Mouse (Mus musculus): ENCODE measurements around the gene Lix1.

DNA sequence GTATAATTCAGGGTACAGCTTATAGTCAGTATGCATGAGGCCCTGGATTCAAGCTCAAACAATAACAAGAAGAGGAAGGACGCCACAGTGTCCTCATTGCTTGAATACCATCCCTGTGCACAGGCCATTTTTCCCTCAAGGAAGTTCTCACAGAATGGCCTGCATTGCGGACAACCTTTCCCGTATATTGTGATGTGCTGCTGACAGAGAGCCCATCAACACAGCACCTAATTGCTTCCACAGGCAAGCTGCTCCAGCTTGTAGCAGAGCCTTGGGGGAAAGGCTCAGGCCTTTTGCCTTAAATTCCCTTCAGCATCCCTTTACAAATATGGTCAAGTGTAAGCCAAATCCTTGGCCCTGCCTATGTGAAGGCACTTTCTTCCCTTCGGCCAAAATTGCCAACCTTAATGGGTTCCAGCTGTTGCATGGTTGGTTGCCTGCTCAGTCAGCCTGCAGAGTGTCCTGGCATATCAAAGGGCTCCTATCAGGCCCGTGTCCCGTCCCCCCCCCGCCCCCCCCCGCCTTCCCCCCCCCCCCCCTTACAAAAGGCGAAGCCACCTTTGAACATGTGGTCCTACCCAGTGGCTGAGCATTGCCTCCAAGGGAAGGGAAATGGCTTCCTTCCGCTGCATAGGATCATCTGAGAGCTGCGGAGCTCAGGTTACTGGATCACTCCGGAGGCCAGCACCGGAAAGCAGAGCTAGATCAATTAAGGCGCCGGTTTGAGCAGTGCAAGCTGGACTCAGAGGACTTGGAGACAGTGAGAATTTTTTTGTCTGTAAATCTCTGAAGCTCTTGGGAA lies 88.5 kb downstream of the Lix1 start:
- no peak for TF ChIP-seq CTCF (IDR thresholded peaks at IDR 0.05)
- no peak for TF ChIP-seq EP300 (IDR thresholded peaks at IDR 0.05)

All from lung, postnatal 0 days (tissue).